In genomic region chr16:37730293-37730835, GRCm38 (mm10) we compare ENCODE assay signal across 15 mouse cellular contexts. TPM values are rescaled to one million over a fixed set of nuclear protein-coding genes. Genes with fewer than 3 reads are reported as not detected.
DNase-seq lines count a peak whose midpoint lies in the region; ATAC-seq and TF ChIP-seq lines count a peak whose summit lies in the region.
"Had no signal": no experiment of that assay in that cellular context is flagged by ENCODE, and none has a peak within 500 bp of the region (broad histone marks: within the 10 kb centered on the region; RNA-seq: fewer than 3 reads in every experiment).

No protein-coding gene starts in this region.

- no peaks in the 10 kb centered on the region for H3K9me3 ChIP-seq in heart, postnatal 0 days (replicated peaks; ENCODE audit: control insufficient read depth, low read length)
- H3K9me3 ChIP-seq in embryonic facial prominence, embryonic 13.5 days: no peaks in the 10 kb centered on the region
- H3K9me3 ChIP-seq in intestine, embryonic 15.5 days: no peaks in the 10 kb centered on the region
- H3K9me3 ChIP-seq: hindbrain, embryonic 15.5 days had no signal

- H3K27me3 ChIP-seq in heart, postnatal 0 days (ENCODE audit: control insufficient read depth, insufficient read depth, low read length): no peaks in the 10 kb centered on the region
- no peaks in the 10 kb centered on the region for H3K27me3 ChIP-seq in embryonic facial prominence, embryonic 13.5 days
- H3K27me3 ChIP-seq in intestine, embryonic 15.5 days (replicated peaks): no peaks in the 10 kb centered on the region

- H3K36me3 ChIP-seq in heart, postnatal 0 days (replicated peaks; ENCODE audit: control insufficient read depth, insufficient read depth, low read length): no peaks in the 10 kb centered on the region
- H3K36me3 ChIP-seq in embryonic facial prominence, embryonic 13.5 days: no peaks in the 10 kb centered on the region
- H3K36me3 ChIP-seq in intestine, embryonic 15.5 days: no peaks in the 10 kb centered on the region
- H3K36me3 ChIP-seq: hindbrain, embryonic 15.5 days had no signal

- 0 out of 2 replicates have a peak overlapping the region, but pooled peaks have one; percentile 12 for H3K9ac ChIP-seq in heart, postnatal 0 days (replicated peaks; ENCODE audit: low read depth, low read length)
- H3K9ac ChIP-seq in embryonic facial prominence, embryonic 13.5 days: no peak overlapping the region
- no peak overlapping the region for H3K9ac ChIP-seq in intestine, embryonic 15.5 days
- H3K9ac ChIP-seq: hindbrain, embryonic 15.5 days; lung, embryonic 14.5 days had no signal

- peaks cover 27% of the 10 kb centered on the region for H3K4me1 ChIP-seq in heart, postnatal 0 days (ENCODE audit: control insufficient read depth, insufficient read depth)
- peaks cover 47% of the 10 kb centered on the region for H3K4me1 ChIP-seq in embryonic facial prominence, embryonic 13.5 days
- no peaks in the 10 kb centered on the region for H3K4me1 ChIP-seq in intestine, embryonic 15.5 days (replicated peaks)

- TF ChIP-seq CTCF in heart, postnatal 0 days (IDR thresholded peaks at IDR 0.05; ENCODE audit: low read depth): no peak

- WGBS in heart, postnatal 0 days: 79% methylated on average over 8 of the region's 8 CpGs
- 68% methylated on average over 8 of the region's 8 CpGs for WGBS in embryonic facial prominence, embryonic 13.5 days
- WGBS in intestine, embryonic 15.5 days: 87% methylated on average over 8 of the region's 8 CpGs

- H3K4me3 ChIP-seq in heart, postnatal 0 days (ENCODE audit: low read depth, low read length): no peak overlapping the region
- H3K4me3 ChIP-seq in embryonic facial prominence, embryonic 13.5 days: no peak overlapping the region
- H3K4me3 ChIP-seq in intestine, embryonic 15.5 days (replicated peaks): no peak overlapping the region
- H3K4me3 ChIP-seq: hindbrain, embryonic 15.5 days; megakaryocyte, embryonic 14.5 days had no signal

- ATAC-seq in heart, postnatal 0 days (ENCODE audit: insufficient read depth, low read depth): no peak
- ATAC-seq in embryonic facial prominence, embryonic 13.5 days (ENCODE audit: insufficient number of reproducible peaks, insufficient read depth, low FRiP score, low TSS enrichment, low read depth): no peak
- ATAC-seq in intestine, embryonic 15.5 days: no peak
- ATAC-seq: activated CD4-positive, CD25-positive, alpha-beta regulatory T cell, adult 4 months had no signal

- TF ChIP-seq EP300 in heart, postnatal 0 days (IDR thresholded peaks at IDR 0.05; ENCODE audit: low read depth): no peak

- DNase-seq in gastrocnemius, adult 18-20 months (ENCODE audit: low spot score): peak; percentile 30
- DNase-seq in gastrocnemius, postnatal 4 days (ENCODE audit: low spot score in 2 of 2): no peak
- DNase-seq in heart, postnatal 0 days (ENCODE audit: low spot score): no peak
- no peak for DNase-seq in heart, adult 18-20 months
- peak; percentile 58 for DNase-seq in skeletal muscle tissue, adult 2 months (ENCODE audit: low read depth, low spot score)
- DNase-seq in kidney, adult 8-10 months: no peak
- DNase-seq: cerebellum, adult 8-10 months; kidney, adult 2 months had no signal

- H3K4me2 ChIP-seq in heart, postnatal 0 days (ENCODE audit: low read depth, low read length): peak overlapping the region; percentile 40
- no peak overlapping the region; the same call in 1 of the 2 replicates for H3K4me2 ChIP-seq in embryonic facial prominence, embryonic 13.5 days
- H3K4me2 ChIP-seq in intestine, embryonic 15.5 days (replicated peaks): no peak overlapping the region
- H3K4me2 ChIP-seq: hindbrain, embryonic 15.5 days had no signal

- peak overlapping the region; percentile 79 for H3K27ac ChIP-seq in heart, postnatal 0 days (ENCODE audit: low read depth)
- peak overlapping the region; percentile 97 for H3K27ac ChIP-seq in embryonic facial prominence, embryonic 13.5 days
- H3K27ac ChIP-seq in intestine, embryonic 15.5 days: no peak overlapping the region
- H3K27ac ChIP-seq: hindbrain, embryonic 15.5 days had no signal

RNA-seq across cellular contexts. Expression of gene Fstl1, which starts 46.3 kb away (rescaled TPM):
- total RNA-seq in gastrocnemius, adult 18-20 months (2021): 10 to 100 TPM; 25.3 to 36.5 TPM
- 100 to 1,000 TPM; 710 to 767 TPM for total RNA-seq in gastrocnemius, postnatal 4 days (2021)
- total RNA-seq in heart, postnatal 0 days (2014; rRNA removed; ENCODE audit: low replicate concordance): 289 and 316 TPM in 2 replicates
- polyA plus RNA-seq in heart, postnatal 0 days (2015; fragmentation: Nextera tagmentation; extraction: Ambion mirVana): 271 and 272 TPM in 2 replicates
- total RNA-seq in heart, adult 18-20 months (2021): 10 to 100 TPM; 41.3 to 41.9 TPM
- polyA plus RNA-seq in embryonic facial prominence, embryonic 13.5 days (2015; fragmentation: Nextera tagmentation; extraction: Ambion mirVana): 683 and 792 TPM in 2 replicates
- polyA plus RNA-seq in intestine, embryonic 15.5 days (2015; fragmentation: Nextera tagmentation; extraction: Ambion mirVana): 232 and 269 TPM in 2 replicates
- total RNA-seq: monocyte, adult 5-6 weeks had no signal

Comparison
In these comparisons a context has a peak if more than half of its experiments do, and no peak if none do; other contexts are left out.
1. DNase-seq: peak in gastrocnemius, adult 18-20 months (single experiment) and skeletal muscle tissue, adult 2 months (single experiment); none in gastrocnemius, postnatal 4 days (0 of 2), heart, postnatal 0 days (single experiment), heart, adult 18-20 months (0 of 2) and kidney, adult 8-10 months (0 of 2).